Mouse (Mus musculus) MEL (cell line): Measurements from ENCODE around the gene Pimreg.

ENCODE experiments used
- BHLHE40 ChIP-seq: IDR thresholded peaks from 2 replicates; pipeline ENCODE4 v1.6.1; 2012; ENCODE audit warnings: low read depth, mild to moderate bottlenecking, inconsistent platforms, low read length, improper control_type of control experiment, borderline replicate concordance
- CTCF ChIP-seq, 3 experiments: IDR thresholded peaks in 2 of 3; conservative IDR thresholded peaks in 1 of 3; 2 replicates each; pipeline ENCODE4 v1.5.1; 2011 to 2012; ENCODE audit warnings: low read length in 3 of 3, low read depth in 2 of 3, mild to moderate bottlenecking in 2 of 3, improper control_type of control experiment in 1 of 3, inconsistent platforms in 1 of 3, mixed read lengths in 1 of 3, moderate library complexity in 1 of 3; ENCODE audit not compliant: control insufficient read depth in 1 of 3, insufficient read depth in 1 of 3, poor library complexity in 1 of 3, severe bottlenecking in 1 of 3
- E2F4 ChIP-seq: IDR thresholded peaks from 2 replicates; pipeline ENCODE4 v1.6.1; 2011; ENCODE audit warnings: low read depth, low read length, improper control_type of control experiment, borderline replicate concordance
- MAZ ChIP-seq: IDR thresholded peaks from 2 replicates; pipeline ENCODE4 v1.6.1; 2012; ENCODE audit warnings: low read depth, mild to moderate bottlenecking, inconsistent platforms, low read length, improper control_type of control experiment
- NRF1 ChIP-seq: IDR thresholded peaks from 2 replicates; pipeline ENCODE4 v1.6.1; 2014; ENCODE audit warnings: low read depth, mild to moderate bottlenecking, inconsistent platforms, low read length, improper control_type of control experiment, moderate library complexity; ENCODE audit not compliant: poor library complexity, insufficient read depth, severe bottlenecking
- POLR2A ChIP-seq, 2 experiments: IDR thresholded peaks; 2 replicates each; pipeline ENCODE4 v1.6.1; 2011 to 2012; ENCODE audit warnings: low read length in 2 of 2, mild to moderate bottlenecking in 2 of 2, control low read depth in 1 of 2, improper control_type of control experiment in 1 of 2, low read depth in 1 of 2, moderate library complexity in 1 of 2; ENCODE audit not compliant: control insufficient read depth in 1 of 2, insufficient read depth in 1 of 2, poor library complexity in 1 of 2
- POLR2AphosphoS5 ChIP-seq: IDR thresholded peaks from 2 replicates; pipeline ENCODE4 v1.6.1; 2012; ENCODE audit warnings: low read depth, borderline replicate concordance, mild to moderate bottlenecking, inconsistent platforms, low read length, moderate library complexity, mixed read lengths
- RAD21 ChIP-seq: IDR thresholded peaks from 2 replicates; pipeline ENCODE4 v1.6.1; 2011; ENCODE audit warnings: mild to moderate bottlenecking, low read depth, low read length, improper control_type of control experiment
- TAL1 ChIP-seq: IDR thresholded peaks from 2 replicates; pipeline ENCODE4 v1.6.1; 2012; ENCODE audit warnings: mild to moderate bottlenecking, inconsistent platforms, low read length, moderate library complexity, mixed read lengths
- TCF12 ChIP-seq: IDR thresholded peaks from 2 replicates; pipeline ENCODE4 v1.6.1; 2014; ENCODE audit warnings: low read depth, mild to moderate bottlenecking, inconsistent platforms, low read length, improper control_type of control experiment, moderate library complexity
- USF2 ChIP-seq, 2 experiments: IDR thresholded peaks; 2 replicates each; pipeline ENCODE4 v1.6.1; 2011 to 2012; ENCODE audit warnings: improper control_type of control experiment in 2 of 2, low read length in 2 of 2, borderline replicate concordance in 1 of 2, inconsistent platforms in 1 of 2, low read depth in 1 of 2, mild to moderate bottlenecking in 1 of 2; ENCODE audit not compliant: insufficient read depth in 1 of 2
- ZNF384 ChIP-seq: IDR thresholded peaks from 2 replicates; pipeline ENCODE4 v1.6.1; 2012; ENCODE audit warnings: low read depth, mild to moderate bottlenecking, inconsistent platforms, low read length, improper control_type of control experiment

GRCm38 (mm10) chr11:72003171-72003570, 38.7 kb upstream of the Pimreg start:
- TF ChIP-seq CTCF (IDR thresholded peaks at IDR 0.05 in 2 of 3, conservative IDR thresholded peaks at IDR 0.05 in 1 of 3; ENCODE audit: control insufficient read depth in 1 of 3, insufficient read depth in 1 of 3, low read depth in 2 of 3, low read length in 3 of 3, poor library complexity in 1 of 3, severe bottlenecking in 1 of 3) = no peak
- TF ChIP-seq BHLHE40 = no peak
- TF ChIP-seq MAZ = no peak
- no peak for TF ChIP-seq POLR2A (IDR thresholded peaks at IDR 0.05; ENCODE audit: control insufficient read depth in 1 of 2, insufficient read depth in 1 of 2, low read depth in 1 of 2, low read length in 2 of 2, poor library complexity in 1 of 2)
- no peak for TF ChIP-seq ZNF384
- TF ChIP-seq E2F4 = no peak
- no peak for TF ChIP-seq TAL1
- no peak for TF ChIP-seq POLR2AphosphoS5
- TF ChIP-seq USF2 (IDR thresholded peaks at IDR 0.05; ENCODE audit: borderline replicate concordance in 1 of 2, insufficient read depth in 1 of 2, low read depth in 1 of 2, low read length in 2 of 2) = no peak
- TF ChIP-seq NRF1 = no peak
- TF ChIP-seq RAD21 = no peak
- TF ChIP-seq TCF12 = no peak
